Mouse (Mus musculus) liver, adult 2 months (tissue): ENCODE results near the gene Afdn.

Experiments used
- CTCF ChIP-seq: fragments of 200-500 bp; IDR thresholded peaks from 2 replicates; pipeline ENCODE4 v1.5.1; 2011; ENCODE audit warnings: low read depth, low read length, control low read depth
- POLR2A ChIP-seq: fragments of 200-500 bp; IDR thresholded peaks from 2 replicates; pipeline ENCODE4 v1.6.1; 2011; ENCODE audit warnings: low read length, control low read depth; ENCODE audit not compliant: insufficient read depth; ENCODE audit errors: extremely low read depth

- no peak for TF ChIP-seq CTCF
- TF ChIP-seq POLR2A = no peak
These were observed 163.1 kb downstream of the Afdn start for GRCm38 (mm10) chr17:13923418-13923817.
